Mouse (Mus musculus) intestine, embryonic 16.5 days (tissue): Measurements from ENCODE around the gene Tmem209. TPM values are rescaled to one million over a fixed set of nuclear protein-coding genes. Genes with fewer than 3 reads are reported as not detected.
A peak's percentile ranks its signal among the peaks of the same experiment; 100 is the strongest.

ENCODE experiments used
- ATAC-seq: fragments of 200-750 bp; cut with Nextera tagmentation; 2 replicates; pipeline ENCODE4 v1.8.0; 2017; ENCODE audit warnings: moderate TSS enrichment, moderate library complexity
- H3K27ac ChIP-seq: fragments of 300-500 bp; sonication (generic); 2 replicates; pipeline ENCODE4 v1.5.1; 2014; ENCODE audit warnings: mild to moderate bottlenecking, low read length
- H3K27me3 ChIP-seq: fragments of 300-500 bp; sonication (generic); replicated peaks from 2 replicates; pipeline ENCODE4 v1.6.1; 2014; ENCODE audit warnings: low read length, control low read depth, mixed read lengths; ENCODE audit not compliant: control insufficient read depth, insufficient read depth
- H3K36me3 ChIP-seq: fragments of 300-500 bp; sonication (generic); 2 replicates; pipeline ENCODE4 v1.6.1; 2014; ENCODE audit warnings: low read length, control low read depth; ENCODE audit not compliant: control insufficient read depth, insufficient read depth
- H3K4me1 ChIP-seq: fragments of 300-500 bp; sonication (generic); 2 replicates; pipeline ENCODE4 v1.6.1; 2014; ENCODE audit warnings: low read length, control low read depth, mixed read lengths; ENCODE audit not compliant: control insufficient read depth, insufficient read depth
- H3K4me2 ChIP-seq: fragments of 300-500 bp; sonication (generic); 2 replicates; pipeline ENCODE4 v1.6.1; 2014; ENCODE audit warnings: low read depth, low read length, control low read depth
- H3K4me3 ChIP-seq: fragments of 300-500 bp; sonication (generic); 2 replicates; pipeline ENCODE4 v1.5.1; 2014; ENCODE audit warnings: mild to moderate bottlenecking, low read length
- H3K9ac ChIP-seq: fragments of 300-500 bp; sonication (generic); 2 replicates; pipeline ENCODE4 v1.6.1; 2014; ENCODE audit warnings: low read depth, low read length
- H3K9me3 ChIP-seq: fragments of 300-500 bp; sonication (generic); 2 replicates; pipeline ENCODE4 v1.6.1; 2016; ENCODE audit warnings: low read length, control low read depth; ENCODE audit not compliant: control insufficient read depth
- WGBS: fragments of 180-500 bp; shearing (Covaris S2); extraction: QIAGEN DNeasy Blood & Tissue Kit; methylation state at CpG from one replicate; pipeline ENCODE4 v1.1.7; 2014; 5-methylcytosine and 5-hydroxymethylcytosine counted together
- polyA plus RNA-seq: library from polyadenylated mRNA; unstranded; fragments of >200 nt; fragmentation: Nextera tagmentation; extraction: Ambion mirVana; gene quantifications from 2 replicates; pipeline ENCODE4 v1.2.1, GENCODE M21; 2015

The Tmem209 gene
- polyA plus RNA-seq, result 33.0 and 34.0 TPM in 2 replicates

DNA sequence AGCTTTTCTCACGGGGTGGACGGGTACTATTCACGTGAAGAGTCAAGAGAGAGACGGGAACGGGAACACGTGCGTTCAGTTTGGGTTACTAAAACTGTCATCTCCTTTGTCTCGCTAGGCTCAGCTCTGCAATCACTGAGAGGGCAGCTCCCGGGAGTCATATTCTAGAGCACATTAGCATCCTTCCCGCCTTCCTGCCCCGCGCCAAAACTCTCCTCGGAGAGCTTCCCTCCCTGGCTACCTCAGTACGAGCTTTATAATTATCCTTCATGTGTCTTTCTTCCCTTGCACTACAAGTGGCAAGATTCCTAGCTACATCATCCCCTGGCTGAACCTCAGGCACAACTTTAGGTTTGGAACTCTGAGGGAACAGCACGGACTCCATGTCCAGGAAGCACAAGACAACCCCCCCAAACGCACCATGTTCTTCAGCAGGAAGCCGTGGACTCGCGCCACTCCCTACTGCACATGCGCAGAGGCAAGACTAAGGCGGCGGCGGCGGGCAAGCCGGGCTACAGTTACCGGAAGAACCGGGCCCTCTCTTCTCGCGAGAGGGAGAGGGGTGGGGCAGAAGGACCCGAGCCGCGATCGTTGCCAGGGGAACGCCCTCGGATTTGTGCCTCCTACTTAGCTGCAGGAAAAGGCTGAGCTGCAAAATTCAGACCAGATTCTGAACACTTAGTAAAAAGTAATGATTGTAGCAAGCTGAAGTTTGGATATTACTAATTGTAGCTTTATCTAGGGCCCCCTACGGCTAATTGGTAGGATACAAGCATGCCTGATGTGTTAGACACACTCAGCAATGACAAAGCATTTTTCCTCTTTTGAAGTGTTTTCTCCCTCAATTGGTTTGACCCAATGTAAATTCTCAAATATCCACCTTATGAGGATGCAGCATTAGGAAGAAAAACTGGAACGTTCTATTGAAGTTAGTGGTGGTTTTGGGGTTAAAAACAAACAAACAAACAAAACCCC, at the start of gene Tmem209, which contains the start of gene Ssmem1:
Tmem209 (minus strand) TSS at position 519 of the 975 bp plus-strand sequence.
Ssmem1 (plus strand) TSS at position 585 of the 975 bp plus-strand sequence.
- peak; percentile 99 for ATAC-seq
- H3K9me3 ChIP-seq, result no peaks in the 10 kb centered on the region

GRCm38 (mm10) chr6:30556080-30556479, 46.5 kb upstream of the Tmem209 start:
- Histone ChIP-seq H3K4me3 (no peak overlapping the region), H3K36me3 (no peaks in the 10 kb centered on the region), H3K4me1 (0 out of 2 replicates have a peak, but pooled peaks cover 3% of the 10 kb centered on the region), H3K9me3 (no peaks in the 10 kb centered on the region), H3K27me3 (no peaks in the 10 kb centered on the region), H3K9ac (no peak overlapping the region), H3K27ac (no peak overlapping the region), H3K4me2 (no peak overlapping the region)
- ATAC-seq, result no peak
- WGBS, result 26% methylated on average over 6 of the region's 9 CpGs

More for the DNA sequence above, at the start of gene Tmem209, which contains the start of gene Ssmem1:
- Histone ChIP-seq H3K4me1 (peaks cover 9% of the 10 kb centered on the region), H3K27ac (peak within 1 kb of the TSS; percentile 97), H3K9ac (peak within 1 kb of the TSS; percentile 84), H3K4me3 (peak within 1 kb of the TSS; percentile 67), H3K27me3 (no peaks in the 10 kb centered on the region), H3K36me3 (peaks cover 5% of the 10 kb centered on the region; the same call in 1 of the 2 replicates), H3K4me2 (peak within 1 kb of the TSS; percentile 62)
- WGBS, result 0% methylated on average over 37 of the region's 37 CpGs

GRCm38 (mm10) chr6:30554621-30555170, 45.1 kb upstream of the Tmem209 start:
- Histone ChIP-seq H3K4me2 (no peak overlapping the region), H3K27ac (no peak overlapping the region), H3K27me3 (no peaks in the 10 kb centered on the region), H3K4me3 (no peak overlapping the region), H3K4me1 (0 out of 2 replicates have a peak, but pooled peaks cover 3% of the 10 kb centered on the region), H3K9me3 (no peaks in the 10 kb centered on the region), H3K36me3 (no peaks in the 10 kb centered on the region), H3K9ac (no peak overlapping the region)
- 93% methylated on average over 5 of the region's 5 CpGs for WGBS
- no peak for ATAC-seq

GRCm38 (mm10) chr6:30554092-30554491, 44.5 kb upstream of the Tmem209 start:
- no peaks in the 10 kb centered on the region for H3K36me3 ChIP-seq
- no peak overlapping the region for H3K4me3 ChIP-seq
- no peak overlapping the region for H3K27ac ChIP-seq
- no peak overlapping the region for H3K9ac ChIP-seq
- no peaks in the 10 kb centered on the region for H3K9me3 ChIP-seq
- ATAC-seq, result no peak
- no peak overlapping the region for H3K4me2 ChIP-seq
- 91% methylated on average over 5 of the region's 5 CpGs for WGBS
- H3K4me1 ChIP-seq, result peaks cover 8% of the 10 kb centered on the region; the same call in 1 of the 2 replicates
- H3K27me3 ChIP-seq, result no peaks in the 10 kb centered on the region

- no peak for ATAC-seq
- Histone ChIP-seq H3K9ac (no peak overlapping the region), H3K4me1 (peaks cover 9% of the 10 kb centered on the region; the same call in 1 of the 2 replicates), H3K4me3 (no peak overlapping the region), H3K27me3 (no peaks in the 10 kb centered on the region), H3K9me3 (no peaks in the 10 kb centered on the region), H3K36me3 (no peaks in the 10 kb centered on the region), H3K4me2 (no peak overlapping the region), H3K27ac (no peak overlapping the region)
- 73% methylated on average over 7 of the region's 7 CpGs for WGBS
Observed at GRCm38 (mm10) chr6:30553381-30554010, 43.9 kb upstream of the Tmem209 start.

DNA sequence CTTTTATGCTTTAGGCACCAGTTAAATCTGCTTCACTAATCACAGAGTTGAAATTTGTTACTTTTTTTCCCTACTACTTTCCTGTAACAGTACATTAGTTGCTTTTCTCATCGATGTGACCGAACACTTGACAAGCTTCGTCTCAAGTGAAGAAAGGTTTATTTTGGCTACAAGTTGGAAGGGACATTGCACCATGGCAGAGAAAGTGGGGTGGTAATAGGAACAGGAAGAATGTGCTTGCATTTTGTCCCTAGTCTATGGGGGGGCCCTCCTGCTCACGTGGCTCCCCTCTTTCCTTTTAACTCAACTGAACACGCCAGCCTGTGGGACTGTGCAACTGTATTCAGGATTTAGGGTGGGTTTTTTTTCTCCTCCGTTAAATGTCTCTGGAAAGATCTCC, 43.0 kb upstream of the Tmem209 start:
- Histone ChIP-seq H3K4me2 (no peak overlapping the region), H3K27me3 (no peaks in the 10 kb centered on the region), H3K9me3 (no peaks in the 10 kb centered on the region), H3K4me3 (no peak overlapping the region), H3K4me1 (peaks cover 11% of the 10 kb centered on the region), H3K27ac (no peak overlapping the region), H3K36me3 (no peaks in the 10 kb centered on the region), H3K9ac (no peak overlapping the region)
- ATAC-seq, result no peak
- 58% methylated on average over 6 of the region's 6 CpGs for WGBS

DNA sequence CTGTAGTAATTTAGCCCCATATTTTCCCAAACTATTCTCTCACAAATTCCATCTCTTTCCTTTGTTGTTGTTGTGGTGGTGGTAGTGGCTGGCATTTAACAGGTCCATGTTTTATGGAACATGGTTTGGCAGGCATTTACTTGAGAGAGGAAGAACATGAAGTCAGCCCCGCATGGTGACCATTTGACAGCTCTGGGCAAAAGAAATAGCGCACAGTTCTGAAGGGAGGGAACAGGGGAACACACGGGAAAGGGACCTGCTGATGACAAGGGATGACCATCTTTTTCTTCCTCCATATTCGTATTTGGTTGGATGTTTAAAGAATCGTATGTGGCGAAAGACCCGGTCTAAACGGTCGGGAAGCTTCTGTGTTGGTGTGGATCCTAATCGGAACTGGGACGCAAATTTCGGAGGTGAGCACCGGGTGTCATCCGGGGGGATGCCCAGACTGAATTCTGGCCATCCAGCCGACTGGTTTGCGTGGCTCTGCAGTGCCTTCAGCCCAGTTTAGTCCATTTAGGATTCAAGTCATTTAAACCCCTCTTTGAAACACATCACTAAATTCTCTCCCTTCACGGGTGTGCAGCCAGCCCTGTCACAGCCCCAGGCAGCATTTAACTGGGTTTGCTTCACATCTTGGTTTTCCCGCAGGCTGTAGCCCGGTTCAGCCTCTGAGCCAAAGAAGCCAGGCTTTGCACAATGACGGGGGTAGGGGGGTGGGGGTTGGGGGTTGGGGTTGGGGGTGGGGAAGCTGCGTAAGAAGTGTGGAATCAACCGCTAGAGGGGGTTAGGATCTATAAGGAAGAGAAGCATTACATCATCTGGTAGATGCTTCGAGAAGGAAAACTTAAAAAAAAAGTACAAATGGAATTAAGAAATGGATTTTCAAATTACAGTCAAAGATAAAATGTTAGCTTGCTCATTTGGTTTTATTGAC, 42.3 kb upstream of the Tmem209 start:
- H3K27me3 ChIP-seq, result no peaks in the 10 kb centered on the region
- H3K9me3 ChIP-seq, result no peaks in the 10 kb centered on the region
- peak overlapping the region; percentile 48; the same call in 1 of the 2 replicates for H3K9ac ChIP-seq
- H3K4me2 ChIP-seq, result peak overlapping the region; percentile 40
- ATAC-seq, result no peak
- no peak overlapping the region; the same call in 1 of the 2 replicates for H3K27ac ChIP-seq
- no peak overlapping the region for H3K4me3 ChIP-seq
- H3K36me3 ChIP-seq, result no peaks in the 10 kb centered on the region
- WGBS, result 33% methylated on average over 23 of the region's 23 CpGs
- peaks cover 13% of the 10 kb centered on the region for H3K4me1 ChIP-seq

GRCm38 (mm10) chr6:30551193-30551515, 41.6 kb upstream of the Tmem209 start:
- Histone ChIP-seq H3K9me3 (no peaks in the 10 kb centered on the region), H3K9ac (no peak overlapping the region), H3K36me3 (no peaks in the 10 kb centered on the region), H3K27me3 (no peaks in the 10 kb centered on the region), H3K4me1 (peaks cover 13% of the 10 kb centered on the region), H3K4me2 (no peak overlapping the region), H3K4me3 (no peak overlapping the region), H3K27ac (no peak overlapping the region)
- no peak for ATAC-seq
